10 mouse cellular contexts compared by ENCODE assay signal in genomic region chr5:130369237-130369636, GRCm38 (mm10). TPM values are rescaled to one million over a fixed set of nuclear protein-coding genes. Genes with fewer than 3 reads are reported as not detected.
DNase-seq lines count a peak whose midpoint lies in the region; ATAC-seq lines count a peak whose summit lies in the region.
"Had no signal": no experiment of that assay in that cellular context is flagged by ENCODE, and none has a peak within 500 bp of the region (broad histone marks: within the 10 kb centered on the region; RNA-seq: fewer than 3 reads in every experiment).

TSS of gene Caln1 (plus strand) at chr5:130369455.

- no peak within 1 kb of the TSS for H3K27ac ChIP-seq in forebrain, embryonic 15.5 days (replicated peaks)
- no peak within 1 kb of the TSS for H3K27ac ChIP-seq in forebrain, embryonic 12.5 days
- H3K27ac ChIP-seq in midbrain, embryonic 10.5 days (replicated peaks): no peak within 1 kb of the TSS
- H3K27ac ChIP-seq: lung, embryonic 15.5 days had no signal

- no peaks in the 10 kb centered on the region for H3K27me3 ChIP-seq in forebrain, embryonic 15.5 days
- H3K27me3 ChIP-seq in forebrain, embryonic 12.5 days: no peaks in the 10 kb centered on the region
- no peaks in the 10 kb centered on the region for H3K27me3 ChIP-seq in midbrain, embryonic 10.5 days (ENCODE audit: low read depth, poor library complexity, severe bottlenecking)
- H3K27me3 ChIP-seq: lung, embryonic 15.5 days had no signal

- intact Hi-C loops in left cerebral cortex, postnatal 14 days (cut with DNase I): no loop called here

- no peaks in the 10 kb centered on the region for H3K4me1 ChIP-seq in forebrain, embryonic 15.5 days
- no peaks in the 10 kb centered on the region for H3K4me1 ChIP-seq in forebrain, embryonic 12.5 days
- H3K4me1 ChIP-seq in midbrain, embryonic 10.5 days: no peaks in the 10 kb centered on the region
- H3K4me1 ChIP-seq: lung, embryonic 15.5 days had no signal

- H3K36me3 ChIP-seq in forebrain, embryonic 15.5 days: no peaks in the 10 kb centered on the region
- no peaks in the 10 kb centered on the region for H3K36me3 ChIP-seq in forebrain, embryonic 12.5 days (replicated peaks)
- no peaks in the 10 kb centered on the region for H3K36me3 ChIP-seq in midbrain, embryonic 10.5 days
- H3K36me3 ChIP-seq: lung, embryonic 15.5 days had no signal

- ATAC-seq in forebrain, embryonic 15.5 days (replicated peaks): no peak
- ATAC-seq in forebrain, embryonic 12.5 days (ENCODE audit: low FRiP score): no peak

- H3K4me3 ChIP-seq in forebrain, embryonic 15.5 days: no peak within 1 kb of the TSS
- no peak within 1 kb of the TSS for H3K4me3 ChIP-seq in forebrain, embryonic 12.5 days (replicated peaks)
- no peak within 1 kb of the TSS for H3K4me3 ChIP-seq in midbrain, embryonic 10.5 days
- H3K4me3 ChIP-seq: lung, embryonic 15.5 days had no signal

- no peak within 1 kb of the TSS for H3K9ac ChIP-seq in forebrain, embryonic 15.5 days (replicated peaks)
- H3K9ac ChIP-seq in forebrain, embryonic 12.5 days: no peak within 1 kb of the TSS
- H3K9ac ChIP-seq: lung, embryonic 15.5 days had no signal

- no peak within 1 kb of the TSS for H3K4me2 ChIP-seq in forebrain, embryonic 15.5 days (replicated peaks)
- H3K4me2 ChIP-seq in forebrain, embryonic 12.5 days: no peak within 1 kb of the TSS
- H3K4me2 ChIP-seq: lung, embryonic 15.5 days had no signal

- H3K9me3 ChIP-seq in forebrain, embryonic 15.5 days: no peaks in the 10 kb centered on the region
- 0 out of 2 replicates have a peak, but pooled peaks cover 5% of the 10 kb centered on the region for H3K9me3 ChIP-seq in forebrain, embryonic 12.5 days
- no peaks in the 10 kb centered on the region for H3K9me3 ChIP-seq in midbrain, embryonic 10.5 days (replicated peaks)
- H3K9me3 ChIP-seq: lung, embryonic 15.5 days had no signal

- 63% methylated on average over 11 of the region's 11 CpGs for WGBS in forebrain, embryonic 15.5 days
- 85% methylated on average over 11 of the region's 11 CpGs for WGBS in forebrain, embryonic 12.5 days
- WGBS in midbrain, embryonic 10.5 days: 95% methylated on average over 11 of the region's 11 CpGs

- peak; percentile 1 for DNase-seq in lung, postnatal 36 days
- DNase-seq in lung, postnatal 25 days (ENCODE audit: low spot score): no peak
- peak; percentile 93 to 94 for DNase-seq in cerebellum, postnatal 10 days
- no peak for DNase-seq in left cerebral cortex, postnatal 14 days (ENCODE audit: low spot score in 2 of 2)
- DNase-seq in gastrocnemius, postnatal 25 days: no peak
- DNase-seq in midbrain, embryonic 10.5 days (ENCODE audit: low spot score): no peak

RNA-seq across cellular contexts. Expression of gene Caln1, which starts in this region (rescaled TPM):
- polyA plus RNA-seq in forebrain, embryonic 15.5 days (2015; fragmentation: Nextera tagmentation; extraction: Ambion mirVana): 17.5 and 17.6 TPM in 2 replicates
- polyA plus RNA-seq in forebrain, embryonic 12.5 days (2016; fragmentation: Nextera tagmentation; extraction: Ambion mirVana): 0.79 and 0.86 TPM in 2 replicates
- 100 to 1,000 TPM; 146 to 147 TPM for total RNA-seq in left cerebral cortex, postnatal 14 days (2021)
- total RNA-seq in gastrocnemius, postnatal 25 days (2021): under 1 TPM in 1 of 2 experiments, not detected in 1; 0.16 TPM
- 0.33 and 0.45 TPM in 2 replicates for polyA plus RNA-seq in midbrain, embryonic 10.5 days (2016; fragmentation: Nextera tagmentation; extraction: Ambion mirVana)
- total RNA-seq: hematopoietic stem cell, adult 5-6 weeks had no signal

Comparison
In these comparisons a context has a peak if more than half of its experiments do, and no peak if none do; other contexts are left out.
1. RNA of gene Caln1 (total RNA-seq): 146 to 147 TPM in left cerebral cortex, postnatal 14 days; 0.16 TPM in gastrocnemius, postnatal 25 days; every median in the first group is over 100 times any median in the second.
2. DNase-seq: peak in lung, postnatal 36 days (single experiment) and cerebellum, postnatal 10 days (2 of 2); none in lung, postnatal 25 days (single experiment), left cerebral cortex, postnatal 14 days (0 of 2), gastrocnemius, postnatal 25 days (single experiment) and midbrain, embryonic 10.5 days (single experiment).